Mouse (Mus musculus) olfactory bulb, adult 2 months (tissue): Measurements from ENCODE around the gene Nacad.

Experiments
- CTCF ChIP-seq: fragments of 200-500 bp; IDR thresholded peaks from 2 replicates; pipeline ENCODE4 v1.5.1; 2012; ENCODE audit warnings: low read depth, mild to moderate bottlenecking, low read length, moderate library complexity; ENCODE audit not compliant: insufficient read depth
- POLR2A ChIP-seq: fragments of 200-500 bp; IDR thresholded peaks from 2 replicates; pipeline ENCODE4 v1.6.1; 2012; ENCODE audit warnings: mild to moderate bottlenecking, low read depth, low read length, moderate library complexity; ENCODE audit not compliant: insufficient read depth

GRCm38 (mm10) chr11:6590933-6591675 lies 14.7 kb downstream of the Nacad start:
- TF ChIP-seq CTCF, result no peak
- no peak for TF ChIP-seq POLR2A
